Mouse (Mus musculus) lung, postnatal 0 days (tissue): ENCODE data around the gene Znhit1.

Experiments
- CTCF ChIP-seq: IDR thresholded peaks from 2 replicates; pipeline ENCODE4 v1.5.1; 2016; ENCODE audit warnings: antibody characterized with exemption, mild to moderate bottlenecking
- EP300 ChIP-seq: IDR thresholded peaks from 2 replicates; pipeline ENCODE4 v1.6.1; 2016; ENCODE audit warnings: antibody characterized with exemption, mild to moderate bottlenecking, control low read depth

DNA sequence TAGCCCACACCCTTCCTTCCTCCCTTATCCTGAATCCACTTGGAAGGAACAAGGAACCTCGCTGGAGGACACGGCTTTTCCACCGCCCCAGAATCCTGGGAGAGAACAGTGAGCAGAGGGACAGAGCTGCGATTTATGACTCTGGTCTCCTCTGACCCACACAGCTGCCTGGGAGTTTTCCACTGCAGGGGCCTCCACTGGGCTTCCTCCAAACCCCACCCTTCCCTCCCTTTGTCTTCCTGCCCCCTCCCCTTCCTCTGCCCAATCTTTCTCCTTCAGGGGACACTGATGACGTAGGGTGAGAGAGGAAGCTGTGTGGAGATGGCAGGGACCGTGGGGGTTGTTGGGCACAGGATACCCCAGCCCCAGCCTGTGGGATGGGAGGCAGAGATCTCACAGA is 21.5 kb downstream of the Znhit1 start, which contains the start of gene Cldn15:
- TF ChIP-seq CTCF = no peak
- TF ChIP-seq EP300 = peak; percentile 74
